Mouse (Mus musculus) limb, embryonic 14.5 days (tissue): ENCODE measurements around the gene Fchsd2. TPM values are rescaled to one million over a fixed set of nuclear protein-coding genes. Genes with fewer than 3 reads are reported as not detected.
A peak's percentile ranks its signal among the peaks of the same experiment; 100 is the strongest.

Experiments used
- ATAC-seq: fragments of 200-750 bp; cut with Nextera tagmentation; 2 replicates; pipeline ENCODE4 v1.8.0; 2017; ENCODE audit warnings: low read depth, moderate number of reproducible peaks, moderate TSS enrichment; ENCODE audit not compliant: low FRiP score
- DNase-seq: peaks from one replicate; pipeline ENCODE4 v3.0.0-alpha.2; 2015; ENCODE audit warnings: low spot score
- H3K27ac ChIP-seq: fragments of 300-500 bp; sonication (generic); replicated peaks from 2 replicates; pipeline ENCODE4 v1.5.1; 2014; ENCODE audit warnings: low read depth, mild to moderate bottlenecking, low read length, moderate library complexity, mixed read lengths
- H3K27me3 ChIP-seq: fragments of 300-500 bp; sonication (generic); 2 replicates; pipeline ENCODE4 v1.6.1; 2014; ENCODE audit warnings: low read length, mixed read lengths; ENCODE audit not compliant: control insufficient read depth, insufficient read depth
- H3K36me3 ChIP-seq: fragments of 300-500 bp; sonication (generic); 2 replicates; pipeline ENCODE4 v1.6.1; 2014; ENCODE audit warnings: mild to moderate bottlenecking, low read length, moderate library complexity, mixed read lengths; ENCODE audit not compliant: control insufficient read depth, insufficient read depth
- H3K4me1 ChIP-seq: fragments of 300-500 bp; sonication (generic); 2 replicates; pipeline ENCODE4 v1.6.1; 2014; ENCODE audit warnings: antibody characterized with exemption, low read length, mixed read lengths; ENCODE audit not compliant: control insufficient read depth, insufficient read depth
- H3K4me2 ChIP-seq: fragments of 300-500 bp; sonication (generic); replicated peaks from 2 replicates; pipeline ENCODE4 v1.6.1; 2014; ENCODE audit warnings: low read depth, mild to moderate bottlenecking, low read length, moderate library complexity; ENCODE audit not compliant: severe bottlenecking
- H3K4me3 ChIP-seq: fragments of 300-500 bp; sonication (generic); replicated peaks from 2 replicates; pipeline ENCODE4 v1.5.1; 2014; ENCODE audit warnings: low read length
- H3K9ac ChIP-seq: fragments of 300-500 bp; sonication (generic); 2 replicates; pipeline ENCODE4 v1.6.1; 2014; ENCODE audit warnings: mild to moderate bottlenecking, low read depth, low read length, moderate library complexity; ENCODE audit not compliant: severe bottlenecking
- H3K9me3 ChIP-seq: fragments of 300-500 bp; sonication (generic); 2 replicates; pipeline ENCODE4 v1.6.1; 2016; ENCODE audit warnings: low read length; ENCODE audit not compliant: control insufficient read depth
- POLR2A ChIP-seq: fragments of 200-500 bp; IDR thresholded peaks from 2 replicates; pipeline ENCODE4 v1.8.0; 2012; ENCODE audit warnings: inconsistent platforms, mild to moderate bottlenecking, moderate library complexity, borderline replicate concordance; ENCODE audit not compliant: insufficient read depth, insufficient read length; ENCODE audit errors: extremely low read depth
- WGBS: fragments of 180-500 bp; shearing (Covaris S2); extraction: QIAGEN DNeasy Blood & Tissue Kit; methylation state at CpG from one replicate; pipeline ENCODE4 v1.1.7; 2014; 5-methylcytosine and 5-hydroxymethylcytosine counted together
- polyA plus RNA-seq, 2 experiments: library from polyadenylated mRNA; depleted of rRNA in 1 of 2; stranded (reverse) in 1 of 2; unstranded in 1 of 2; fragments of >200 nt; fragmentation: Nextera tagmentation in 1 of 2; extraction: Ambion mirVana in 1 of 2; gene quantifications; 2 replicates each; pipeline versions ENCODE4 v1.2.1 to v1.2.3; 2012 to 2014

The Fchsd2 gene
- polyA plus RNA-seq, 2 experiments, result 19.9 to 21.9 TPM

GRCm38 (mm10) chr7:101320399-101321217 is 227.9 kb downstream of the Fchsd2 start:
- Histone ChIP-seq H3K9ac (peak overlapping the region; percentile 85), H3K27me3 (no peaks in the 10 kb centered on the region; the same call in 1 of the 2 replicates), H3K36me3 (no peaks in the 10 kb centered on the region), H3K27ac (no peak overlapping the region), H3K4me1 (peaks cover 7% of the 10 kb centered on the region; the same call in 1 of the 2 replicates), H3K4me2 (peak overlapping the region; percentile 94), H3K9me3 (no peaks in the 10 kb centered on the region), H3K4me3 (peak overlapping the region; percentile 76)
- TF ChIP-seq POLR2A, result no peak
- WGBS, result 17% methylated on average over 8 of the region's 37 CpGs
- ATAC-seq (peak; percentile 73), DNase-seq (no peak)

GRCm38 (mm10) chr7:101321218-101321827 is 228.7 kb downstream of the Fchsd2 start:
- ATAC-seq (peak; percentile 39), DNase-seq (no peak)
- Histone ChIP-seq H3K4me3 (peak overlapping the region; percentile 76), H3K4me1 (peaks cover 7% of the 10 kb centered on the region; the same call in 1 of the 2 replicates), H3K9ac (peak overlapping the region; percentile 85), H3K9me3 (no peaks in the 10 kb centered on the region), H3K27ac (no peak overlapping the region), H3K4me2 (peak overlapping the region; percentile 94), H3K36me3 (no peaks in the 10 kb centered on the region), H3K27me3 (no peaks in the 10 kb centered on the region; the same call in 1 of the 2 replicates)
- WGBS, result 1% methylated on average over 18 of the region's 61 CpGs
- TF ChIP-seq POLR2A, result no peak

- ATAC-seq (no peak), DNase-seq (no peak)
- no peak overlapping the region for H3K27ac ChIP-seq
- H3K4me3 ChIP-seq, result no peak overlapping the region
- H3K4me1 ChIP-seq, result peaks cover 9% of the 10 kb centered on the region; the same call in 1 of the 2 replicates
- 67% methylated on average over 4 of the region's 4 CpGs for WGBS
- TF ChIP-seq POLR2A, result no peak
- H3K27me3 ChIP-seq, result no peaks in the 10 kb centered on the region; the same call in 1 of the 2 replicates
- no peaks in the 10 kb centered on the region for H3K9me3 ChIP-seq
- H3K4me2 ChIP-seq, result no peak overlapping the region
- no peaks in the 10 kb centered on the region for H3K36me3 ChIP-seq
- H3K9ac ChIP-seq, result no peak overlapping the region
Measured at GRCm38 (mm10) chr7:101323141-101323594, 230.5 kb downstream of the Fchsd2 start.

- Histone ChIP-seq H3K4me2 (no peak overlapping the region), H3K9me3 (no peaks in the 10 kb centered on the region), H3K4me3 (no peak overlapping the region), H3K27ac (no peak overlapping the region), H3K36me3 (no peaks in the 10 kb centered on the region), H3K9ac (no peak overlapping the region), H3K27me3 (no peaks in the 10 kb centered on the region), H3K4me1 (peaks cover 9% of the 10 kb centered on the region; the same call in 1 of the 2 replicates)
- 61% methylated on average over 6 of the region's 6 CpGs for WGBS
- no peak for DNase-seq
- no peak for ATAC-seq
- TF ChIP-seq POLR2A, result no peak
Measured at GRCm38 (mm10) chr7:101324142-101324962, 231.7 kb downstream of the Fchsd2 start.

GRCm38 (mm10) chr7:101326006-101326405 is 233.3 kb downstream of the Fchsd2 start:
- no peak for TF ChIP-seq POLR2A
- Histone ChIP-seq H3K27me3 (no peaks in the 10 kb centered on the region), H3K9ac (no peak overlapping the region), H3K9me3 (no peaks in the 10 kb centered on the region), H3K27ac (no peak overlapping the region), H3K4me3 (no peak overlapping the region), H3K4me2 (no peak overlapping the region), H3K4me1 (peaks cover 5% of the 10 kb centered on the region; the same call in 1 of the 2 replicates), H3K36me3 (no peaks in the 10 kb centered on the region)
- ATAC-seq (no peak), DNase-seq (no peak)
- 89% methylated on average over 5 of the region's 5 CpGs for WGBS
